Mouse (Mus musculus): ENCODE measurements around the gene Ikzf2. TPM values are rescaled to one million over a fixed set of nuclear protein-coding genes. Genes with fewer than 3 reads are reported as not detected.

Gene Ikzf2
- polyA plus RNA-seq, 1 experiment: 2.1 TPM

GRCm38 (mm10) chr1:69669897-69670404 is 17.1 kb downstream of the Ikzf2 start:
- no peak for DNase-seq (ENCODE audit: extremely low spot score in 1 of 2, low spot score in 1 of 2)

GRCm38 (mm10) chr1:69667456-69667855 is 19.6 kb downstream of the Ikzf2 start:
- no peak for DNase-seq (ENCODE audit: extremely low spot score in 1 of 2, low spot score in 1 of 2)

- no peak for DNase-seq (ENCODE audit: extremely low spot score in 1 of 2, low spot score in 1 of 2)
Measured at GRCm38 (mm10) chr1:69659779-69660178, 27.3 kb downstream of the Ikzf2 start.

GRCm38 (mm10) chr1:69658051-69658450 is 29.0 kb downstream of the Ikzf2 start:
- no peak for DNase-seq (ENCODE audit: extremely low spot score in 1 of 2, low spot score in 1 of 2)

- DNase-seq (ENCODE audit: extremely low spot score in 1 of 2, low spot score in 1 of 2): no peak
Measured at GRCm38 (mm10) chr1:69657455-69657854, 29.6 kb downstream of the Ikzf2 start.

DNA sequence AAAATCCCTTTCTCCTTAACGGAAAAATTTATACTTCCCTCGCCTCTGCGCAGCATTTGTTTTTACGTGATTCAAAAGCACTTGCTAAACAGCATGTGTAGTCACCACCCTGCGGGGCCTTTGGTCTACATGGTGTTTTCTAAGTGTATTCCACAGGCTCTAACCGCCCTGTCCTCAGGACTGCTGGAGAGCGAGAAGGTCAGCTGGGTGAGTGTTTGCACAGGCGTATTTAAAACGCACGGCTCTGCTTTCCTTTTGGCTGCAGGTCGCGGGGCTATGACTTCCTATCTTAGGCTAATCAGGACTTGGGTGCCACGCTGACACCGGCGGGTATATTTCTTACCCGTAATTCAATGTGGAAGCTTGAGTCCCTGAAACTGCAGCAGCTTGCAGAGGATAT is 30.1 kb downstream of the Ikzf2 start:
- DNase-seq (ENCODE audit: extremely low spot score in 1 of 2, low spot score in 1 of 2): no peak

DNA sequence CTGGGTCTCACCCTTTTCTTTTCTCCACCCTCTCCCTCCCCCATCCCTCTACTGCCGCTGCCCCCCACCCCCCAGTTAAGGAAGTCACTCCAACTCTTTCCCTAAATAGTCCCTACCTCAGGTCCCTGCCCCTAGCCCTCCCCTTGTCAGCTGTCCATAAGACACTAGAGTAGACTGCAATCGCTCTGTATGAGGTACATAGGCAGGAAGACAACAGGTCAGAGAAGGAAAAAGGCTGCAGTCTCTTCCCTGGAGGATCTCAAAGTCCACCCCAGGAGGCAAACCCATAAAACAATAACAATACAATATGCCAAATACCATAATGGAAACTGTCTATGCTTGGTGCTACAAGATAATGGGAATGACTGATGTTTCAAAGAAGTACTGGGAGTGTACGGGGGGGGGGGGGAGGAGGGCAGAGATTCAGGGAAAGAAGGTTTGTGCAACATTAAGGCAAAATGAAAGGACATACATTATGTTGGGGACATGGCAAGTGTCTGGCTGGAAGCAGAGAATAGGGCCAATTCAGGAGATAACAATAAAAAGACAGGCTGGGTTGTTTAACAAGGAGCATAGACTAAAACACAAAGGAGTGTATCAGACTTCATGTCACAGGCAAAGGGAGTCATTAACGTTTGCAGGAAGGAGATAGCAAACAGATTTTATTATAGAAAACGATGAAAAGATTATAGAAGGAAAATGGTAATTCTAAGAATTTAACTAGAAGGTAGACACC is 30.8 kb downstream of the Ikzf2 start:
- no peak for DNase-seq (ENCODE audit: extremely low spot score in 1 of 2, low spot score in 1 of 2)

- no peak for DNase-seq (ENCODE audit: extremely low spot score in 1 of 2, low spot score in 1 of 2)
Measured at GRCm38 (mm10) chr1:69655368-69655767, 31.7 kb downstream of the Ikzf2 start.

- DNase-seq (ENCODE audit: extremely low spot score in 1 of 2, low spot score in 1 of 2): no peak
Measured at GRCm38 (mm10) chr1:69654955-69655354, 32.1 kb downstream of the Ikzf2 start.

DNA sequence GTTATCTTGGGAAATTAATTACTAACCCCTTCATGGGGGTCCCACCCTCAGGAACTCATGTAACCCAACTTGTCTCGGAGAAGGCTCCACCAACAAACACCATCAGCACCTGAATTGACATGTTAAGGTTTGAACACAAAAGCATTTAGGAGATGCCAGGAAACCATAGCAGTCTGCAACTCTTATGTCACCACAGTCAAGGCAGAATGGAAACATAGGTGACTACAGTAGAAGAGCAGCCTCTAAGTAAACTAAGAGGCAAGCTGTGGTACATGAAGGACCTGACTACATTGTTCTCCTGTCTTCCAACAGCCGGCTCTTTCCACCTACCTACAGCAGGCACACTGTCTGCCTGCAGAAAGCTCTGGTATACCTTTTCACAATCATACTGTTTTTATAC is 33.6 kb downstream of the Ikzf2 start:
- DNase-seq (ENCODE audit: extremely low spot score in 1 of 2, low spot score in 1 of 2): no peak

DNA sequence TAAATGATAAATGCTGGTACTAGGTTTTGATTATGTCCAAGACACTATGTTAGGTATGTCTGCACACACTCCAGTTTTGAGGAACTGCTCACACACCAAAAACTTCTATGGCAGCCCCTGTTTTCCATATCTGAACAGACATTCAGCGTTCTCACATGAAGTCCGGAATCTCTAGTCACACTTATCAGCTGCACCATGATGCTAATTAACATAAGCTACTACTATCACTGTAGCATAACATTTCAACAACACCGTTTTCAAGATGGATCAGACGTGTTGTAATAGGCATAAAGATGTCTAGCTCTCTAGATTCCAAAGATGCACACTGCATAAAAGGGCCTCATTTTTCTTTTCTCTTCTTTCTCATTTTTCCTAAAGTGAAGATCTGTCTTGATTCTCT is 43.9 kb downstream of the Ikzf2 start:
- no peak for DNase-seq (ENCODE audit: extremely low spot score in 1 of 2, low spot score in 1 of 2)

- no peak for DNase-seq (ENCODE audit: extremely low spot score in 1 of 2, low spot score in 1 of 2)
Measured at GRCm38 (mm10) chr1:69641986-69642385, 45.1 kb downstream of the Ikzf2 start.

DNA sequence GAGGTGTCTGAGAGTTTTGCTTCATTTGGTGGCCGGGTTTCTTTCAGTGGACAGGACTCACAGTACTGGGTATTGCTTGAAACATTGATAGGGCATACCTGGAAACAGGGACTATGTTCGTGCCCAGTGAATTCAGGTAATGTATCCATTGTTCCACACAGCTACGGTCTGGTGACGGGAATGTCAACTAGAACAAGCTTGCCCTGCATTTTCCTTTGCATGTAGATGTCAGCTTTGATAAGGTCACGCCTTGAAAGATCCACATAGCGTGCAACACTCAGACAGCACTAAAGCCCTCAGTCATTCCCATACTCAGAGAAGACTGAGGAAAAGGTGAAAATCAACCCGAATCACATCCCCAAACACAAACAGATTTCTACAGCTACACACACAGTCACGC is 48.7 kb downstream of the Ikzf2 start:
- no peak for DNase-seq (ENCODE audit: extremely low spot score in 1 of 2, low spot score in 1 of 2)

DNA sequence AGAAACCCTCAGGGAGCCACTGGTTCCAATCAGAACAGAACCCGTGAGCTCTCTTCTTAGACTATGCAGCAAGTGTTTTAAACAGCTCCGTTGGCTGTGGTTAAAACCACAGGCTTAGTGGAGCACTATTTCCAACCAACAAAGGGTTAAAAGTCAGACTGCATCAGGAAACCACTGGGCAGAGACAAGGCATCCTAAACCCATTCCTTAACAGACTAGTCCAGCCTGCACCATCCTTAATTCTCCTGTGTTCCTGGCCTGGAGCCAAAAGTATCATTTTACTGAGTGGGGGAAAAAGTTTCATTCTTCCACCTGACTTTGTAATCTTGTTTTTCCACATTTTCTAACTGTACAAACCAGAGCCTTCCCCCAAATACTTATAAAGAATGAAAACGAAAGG is 49.1 kb downstream of the Ikzf2 start:
- DNase-seq (ENCODE audit: extremely low spot score in 1 of 2, low spot score in 1 of 2): no peak

DNA sequence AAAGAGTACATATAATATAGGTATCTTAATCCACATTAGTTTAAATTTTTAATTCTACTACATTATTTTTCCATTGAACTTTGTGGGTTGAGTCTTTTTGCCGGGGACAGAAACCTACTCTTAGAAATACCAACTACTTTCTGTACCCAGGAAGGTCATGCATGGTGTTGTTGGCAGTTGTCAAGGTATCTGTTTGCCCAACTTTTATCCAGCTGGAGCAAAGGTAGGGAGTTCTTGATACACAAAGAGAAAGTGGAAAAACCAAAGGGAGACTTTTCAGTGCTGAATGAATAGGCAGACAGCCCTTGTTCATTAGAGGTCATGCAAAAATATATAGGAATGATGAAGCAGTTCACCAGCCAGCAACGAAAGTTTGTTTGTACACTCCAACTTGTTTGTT is 52.8 kb downstream of the Ikzf2 start:
- DNase-seq (ENCODE audit: extremely low spot score in 1 of 2, low spot score in 1 of 2): no peak

DNA sequence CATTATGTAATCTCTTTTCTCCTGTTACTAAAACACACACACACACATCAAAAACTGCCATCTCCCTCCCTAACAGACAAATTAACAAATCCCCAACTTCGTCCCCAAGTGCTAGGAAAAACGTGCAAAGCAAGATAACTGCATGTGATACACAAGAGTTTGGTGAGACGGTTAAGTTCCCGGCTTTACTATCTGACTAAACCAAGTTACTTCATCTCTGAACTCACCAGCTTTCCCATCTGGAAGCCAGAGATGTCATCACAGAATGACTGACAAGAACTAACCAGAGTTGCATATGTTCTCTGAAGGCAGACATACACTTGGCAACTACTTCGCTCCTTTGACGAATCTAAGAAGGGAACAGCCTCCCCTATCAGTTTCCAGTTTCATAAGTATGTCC is 56.5 kb downstream of the Ikzf2 start:
- no peak for DNase-seq (ENCODE audit: extremely low spot score in 1 of 2, low spot score in 1 of 2)

DNA sequence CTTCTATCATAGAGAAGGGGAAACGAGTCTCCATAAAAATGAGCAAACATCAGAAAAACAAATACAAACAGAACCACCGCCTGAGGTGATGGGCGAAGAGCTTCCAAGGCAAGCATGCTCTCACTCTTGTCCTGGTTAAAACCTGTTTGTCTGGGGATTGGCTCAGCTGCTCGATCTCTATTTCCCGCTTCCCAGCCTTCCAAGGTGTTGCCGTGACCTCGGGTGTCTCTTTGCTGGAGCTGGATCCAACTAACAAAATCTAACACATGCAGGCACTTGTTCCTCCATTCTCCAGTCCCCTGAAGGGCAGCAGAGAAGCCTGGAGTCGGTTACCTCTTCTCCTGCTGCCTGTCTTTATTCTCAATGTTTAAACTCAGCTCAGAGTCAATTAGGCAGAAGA is 57.5 kb downstream of the Ikzf2 start:
- no peak for DNase-seq (ENCODE audit: extremely low spot score in 1 of 2, low spot score in 1 of 2)

DNA sequence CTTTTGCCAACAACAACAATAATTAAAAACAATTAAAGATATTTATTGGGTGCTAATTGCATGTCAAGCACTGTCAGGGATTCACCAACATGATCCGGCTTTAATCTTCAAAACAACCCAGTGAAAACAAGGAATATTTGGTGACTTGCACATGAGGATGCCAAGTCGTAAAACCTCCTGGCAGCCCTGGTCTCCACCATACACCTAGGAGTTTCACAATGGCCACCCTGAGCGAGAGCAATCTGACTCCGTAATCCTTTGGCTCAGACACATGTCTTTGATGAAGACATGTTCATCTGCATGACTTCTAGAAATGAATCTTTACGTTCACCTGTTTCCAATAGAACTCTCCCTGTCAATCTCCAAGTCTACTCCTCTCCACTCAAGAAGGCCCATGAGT is 75.0 kb downstream of the Ikzf2 start:
- no peak for DNase-seq (ENCODE audit: extremely low spot score in 1 of 2, low spot score in 1 of 2)

GRCm38 (mm10) chr1:69611204-69611725 is 75.8 kb downstream of the Ikzf2 start:
- no peak for DNase-seq (ENCODE audit: extremely low spot score in 1 of 2, low spot score in 1 of 2)

- no peak for DNase-seq (ENCODE audit: extremely low spot score in 1 of 2, low spot score in 1 of 2)
Measured at GRCm38 (mm10) chr1:69610791-69611190, 76.3 kb downstream of the Ikzf2 start.

DNA sequence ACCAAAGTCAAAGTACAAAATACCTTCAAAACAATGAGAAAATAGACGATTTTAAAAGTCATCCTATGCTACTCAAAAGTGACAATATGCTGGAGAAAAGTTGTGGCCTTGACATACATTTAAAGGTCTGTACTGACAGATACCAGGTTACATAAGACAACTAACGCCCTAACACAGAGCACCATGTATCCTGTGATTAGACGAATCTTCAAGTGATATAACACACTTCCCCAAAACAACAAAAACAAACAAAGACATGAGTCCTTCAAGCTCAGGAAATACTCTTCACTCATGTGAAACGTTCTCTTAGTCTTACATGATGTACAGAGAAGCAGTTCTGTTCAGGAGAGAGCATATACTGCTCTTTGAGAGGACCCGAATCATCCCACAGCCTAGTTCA is 78.2 kb downstream of the Ikzf2 start:
- DNase-seq (ENCODE audit: extremely low spot score in 1 of 2, low spot score in 1 of 2): no peak

- DNase-seq (ENCODE audit: extremely low spot score in 1 of 2, low spot score in 1 of 2): no peak
Measured at GRCm38 (mm10) chr1:69606844-69607243, 80.2 kb downstream of the Ikzf2 start.
